Mouse (Mus musculus) left cerebral cortex, postnatal 4 days (tissue): Measurements from ENCODE around the gene Ttc27. TPM values are rescaled to one million over a fixed set of nuclear protein-coding genes. Genes with fewer than 3 reads are reported as not detected.

ENCODE experiments used
- DNase-seq: peaks from one replicate; pipeline ENCODE4 v3.0.0-alpha.2; 2022
- intact Hi-C: fragments of 180-260 bp; cut with DNase I; formaldehyde crosslinking; loops from one replicate; pipeline ENCODE4 v1.15.1; 2025
- total RNA-seq, 2 experiments: library from RNA; stranded (reverse); gene quantifications; 2 replicates each; pipeline ENCODE4 v1.2.3; 2021

The Ttc27 gene
- total RNA-seq, 2 experiments from 2014 or later = 25.8 to 26.3 TPM

GRCm38 (mm10) chr17:74870177-74871160, 152.9 kb downstream of the Ttc27 start:
- no peak for DNase-seq
- intact Hi-C loops = no loop called here

- intact Hi-C loops = no loop called here
- DNase-seq = no peak
These were observed 155.0 kb downstream of the Ttc27 start for GRCm38 (mm10) chr17:74872567-74872966.

- intact Hi-C loops = no loop called here
These were observed 156.2 kb downstream of the Ttc27 start for GRCm38 (mm10) chr17:74873756-74874155.

DNA sequence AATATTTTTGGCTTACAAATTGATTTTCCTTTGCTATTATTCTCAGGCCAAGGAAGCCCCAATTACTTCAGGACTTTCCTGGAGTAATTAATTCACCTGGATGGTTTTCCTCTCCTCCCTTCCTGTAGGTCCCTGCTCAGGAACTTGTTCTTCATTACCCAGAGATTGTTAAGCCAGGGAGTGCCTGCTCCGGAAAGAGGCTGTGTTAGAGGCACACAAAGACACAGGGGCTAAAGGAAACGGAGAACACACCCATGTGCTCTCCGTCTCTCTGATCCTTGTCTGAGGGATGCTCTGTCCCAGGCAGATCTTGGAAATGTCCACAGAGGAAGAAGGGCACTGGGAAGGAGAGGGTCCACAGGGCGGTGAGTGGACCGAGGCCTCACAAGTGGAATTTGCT, 158.2 kb downstream of the Ttc27 start:
- no peak for DNase-seq
- intact Hi-C loops = no loop called here

More at GRCm38 (mm10) chr17:74873756-74874155, 156.2 kb downstream of the Ttc27 start:
- no peak for DNase-seq

DNA sequence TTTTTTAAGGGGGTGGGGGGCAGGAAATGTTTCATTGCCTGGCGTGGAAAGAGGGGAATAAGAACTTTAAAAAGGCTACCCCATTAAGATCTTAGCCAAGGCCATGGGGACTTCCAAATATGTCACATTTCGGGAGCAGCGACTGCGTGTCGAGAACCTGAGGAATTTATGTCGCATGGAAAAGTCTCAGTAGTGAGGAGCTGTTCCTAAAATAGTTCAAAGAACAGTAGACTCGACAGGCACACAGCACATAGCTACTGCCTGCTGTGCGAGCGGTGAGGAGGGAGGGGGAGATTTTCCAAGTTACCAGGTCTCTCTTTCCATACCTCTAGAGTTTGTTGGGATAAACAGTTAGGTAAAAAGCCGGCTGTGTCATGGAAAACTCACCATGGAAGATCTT, 159.4 kb downstream of the Ttc27 start:
- DNase-seq = no peak
- intact Hi-C loops = no loop called here

GRCm38 (mm10) chr17:74879768-74880167, 162.2 kb downstream of the Ttc27 start:
- DNase-seq = no peak
- intact Hi-C loops = no loop called here

GRCm38 (mm10) chr17:74887039-74887438, 169.5 kb downstream of the Ttc27 start:
- DNase-seq = no peak

DNA sequence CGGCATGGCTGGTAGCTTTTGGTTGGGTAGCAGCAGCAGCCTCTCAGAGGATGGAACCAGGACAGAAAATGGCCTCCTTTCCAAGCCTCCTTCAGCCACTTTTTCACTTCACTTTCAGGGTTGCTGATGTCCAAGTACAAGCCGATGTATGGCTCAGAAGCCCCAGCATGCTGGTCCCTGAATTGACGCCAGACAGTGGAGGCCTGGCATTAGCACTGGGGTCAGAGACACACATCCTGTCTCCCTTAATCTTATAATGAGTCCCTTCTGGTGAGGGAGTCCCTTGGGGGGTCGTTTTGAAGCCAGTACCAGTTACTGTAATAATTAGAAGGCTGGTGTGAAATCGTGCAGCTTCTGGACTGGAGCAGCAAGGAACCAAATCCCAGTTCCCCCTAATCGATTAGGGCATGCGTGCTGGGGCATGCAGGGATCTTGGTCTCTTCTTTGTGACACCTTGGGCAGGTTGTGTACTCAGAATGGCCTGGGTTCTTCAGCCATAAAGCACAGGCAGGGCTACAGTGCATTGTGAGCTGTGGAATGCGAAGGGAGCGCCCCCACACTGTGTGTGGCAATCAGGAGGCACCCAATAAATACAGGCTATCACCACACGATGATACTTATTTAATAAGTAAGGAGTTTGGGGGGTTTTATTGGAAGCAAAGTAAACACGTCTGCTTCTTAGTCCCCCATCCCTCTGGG, 171.5 kb downstream of the Ttc27 start:
- intact Hi-C loops = no loop called here
- peak; percentile 20 for DNase-seq

More at GRCm38 (mm10) chr17:74887039-74887438, 169.5 kb downstream of the Ttc27 start:
- intact Hi-C loops = no loop called here

GRCm38 (mm10) chr17:74889535-74890117, 172.1 kb downstream of the Ttc27 start:
- intact Hi-C loops = no loop called here
- no peak for DNase-seq

DNA sequence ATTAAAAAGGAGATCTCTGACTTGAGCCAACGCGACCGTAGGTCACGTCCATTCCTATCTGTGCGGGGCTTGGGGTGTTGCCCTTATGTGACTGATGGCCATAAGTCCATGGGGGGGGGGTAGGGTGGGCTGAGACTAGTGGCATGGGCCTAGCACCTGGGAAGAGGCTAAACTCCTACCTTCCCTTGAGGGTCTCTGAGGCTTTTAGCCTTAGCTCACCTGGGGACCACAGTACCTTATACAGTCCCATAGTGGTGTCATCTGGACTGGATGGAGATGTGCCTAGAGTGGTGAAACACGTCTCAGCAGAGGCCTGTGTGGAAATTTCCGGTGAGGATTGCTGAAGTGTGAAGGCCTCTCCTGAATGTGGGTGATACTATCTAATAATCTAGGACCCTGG, 184.9 kb downstream of the Ttc27 start:
- intact Hi-C loops = no loop called here
- no peak for DNase-seq

- DNase-seq = no peak
- intact Hi-C loops = no loop called here
These were observed 186.1 kb downstream of the Ttc27 start for GRCm38 (mm10) chr17:74903411-74904331.

DNA sequence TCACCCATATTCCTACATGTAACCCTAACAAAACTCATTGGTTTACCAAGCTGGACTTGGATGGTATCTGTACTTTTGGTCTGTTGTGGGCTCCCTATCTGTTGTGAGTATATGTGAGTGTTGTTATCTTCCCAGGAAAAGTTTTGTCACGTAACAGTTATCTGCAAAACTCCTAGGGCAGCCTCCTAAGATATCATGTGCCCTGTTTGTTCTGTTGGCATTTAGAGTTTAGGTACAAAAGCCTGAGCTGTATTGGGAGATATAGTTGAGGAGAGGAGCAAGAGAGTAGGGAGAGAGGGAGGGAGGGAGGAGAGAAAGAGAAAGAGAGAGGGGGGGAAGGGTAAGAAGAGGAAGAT, 186.8 kb downstream of the Ttc27 start:
- intact Hi-C loops = no loop called here
- no peak for DNase-seq

- intact Hi-C loops = no loop called here
- no peak for DNase-seq
These were observed 187.4 kb downstream of the Ttc27 start for GRCm38 (mm10) chr17:74904956-74905355.

GRCm38 (mm10) chr17:74912995-74913394, 195.5 kb downstream of the Ttc27 start:
- no peak for DNase-seq
- intact Hi-C loops = no loop called here

Other genes starting within 250 kb of the Ttc27 start
- gene Yipf4, start 228.2 kb upstream of the Ttc27 start, total RNA-seq = 10 to 100 TPM; 40.2 to 40.9 TPM
- gene Birc6, start 189.4 kb upstream of the Ttc27 start, total RNA-seq = 100 to 1,000 TPM; 168 to 170 TPM